8 mouse cellular contexts compared by ENCODE assay signal in the genomic region with DNA sequence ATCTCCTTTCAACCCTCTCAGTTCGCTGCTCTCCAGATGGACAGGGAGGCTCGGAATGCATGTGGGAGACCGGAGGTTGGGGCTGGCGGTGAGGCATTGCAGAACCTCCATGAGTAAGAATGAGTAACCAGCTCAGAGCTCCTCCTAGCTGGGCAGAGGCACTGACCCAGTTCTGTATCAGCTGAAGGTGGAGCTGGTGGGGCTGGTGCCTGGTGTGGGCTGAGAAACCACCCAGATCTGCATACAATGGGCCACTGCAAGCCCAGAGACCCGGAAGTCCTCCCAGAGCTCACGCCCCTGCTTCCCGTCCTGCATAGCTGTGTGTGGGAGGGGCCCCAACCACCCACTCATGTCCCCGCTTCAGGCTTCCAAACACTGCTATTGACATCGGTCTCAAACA. TPM values are rescaled to one million over a fixed set of nuclear protein-coding genes. Genes with fewer than 3 reads are reported as not detected.
A peak's percentile ranks its signal among the peaks of the same experiment; 100 is the strongest.
DNase-seq lines count a peak whose midpoint lies in the region; ATAC-seq lines count a peak whose summit lies in the region.

No protein-coding gene starts in this region.

- H3K4me1 ChIP-seq in heart, embryonic 13.5 days, result peaks cover 23% of the 10 kb centered on the region
- H3K4me1 ChIP-seq in megakaryocyte, embryonic 14.5 days, result peaks cover 88% of the 10 kb centered on the region
- H3K4me1 ChIP-seq in hindbrain, embryonic 14.5 days (replicated peaks; ENCODE audit: control insufficient read depth, insufficient read depth, low read length), result no peaks in the 10 kb centered on the region

- ATAC-seq in heart, embryonic 13.5 days (ENCODE audit: extremely low read depth, insufficient number of reproducible peaks, low FRiP score, low TSS enrichment), result peak; percentile 35; the same call in 1 of the 2 replicates
- no peak for ATAC-seq in cerebellum, adult (ENCODE audit: insufficient number of reproducible peaks, low FRiP score, low TSS enrichment)
- no peak for ATAC-seq in hindbrain, embryonic 14.5 days (ENCODE audit: low FRiP score)

- peak overlapping the region; percentile 3 for H3K4me2 ChIP-seq in heart, embryonic 13.5 days
- H3K4me2 ChIP-seq in hindbrain, embryonic 14.5 days (replicated peaks), result no peak overlapping the region

- H3K9ac ChIP-seq in heart, embryonic 13.5 days, result 0 out of 2 replicates have a peak overlapping the region, but pooled peaks have one; percentile 28
- H3K9ac ChIP-seq in hindbrain, embryonic 14.5 days, result no peak overlapping the region

- peak; percentile 58 for DNase-seq in ovary, adult 18-20 months (ENCODE audit: low spot score)
- DNase-seq in ovary, postnatal 10 days (ENCODE audit: low spot score), result no peak
- DNase-seq in adrenal gland, postnatal 10 days, result peak; percentile 66
- DNase-seq in kidney, postnatal 4 days, result peak; percentile 76 to 87
- no peak for DNase-seq in hindbrain, embryonic 14.5 days (ENCODE audit: low spot score)

- no peaks in the 10 kb centered on the region for H3K36me3 ChIP-seq in heart, embryonic 13.5 days
- peaks cover 2% of the 10 kb centered on the region for H3K36me3 ChIP-seq in megakaryocyte, embryonic 14.5 days (replicated peaks; ENCODE audit: low read length)
- H3K36me3 ChIP-seq in hindbrain, embryonic 14.5 days (replicated peaks; ENCODE audit: control insufficient read depth, insufficient read depth), result no peaks in the 10 kb centered on the region

- no peaks in the 10 kb centered on the region for H3K27me3 ChIP-seq in heart, embryonic 13.5 days (replicated peaks)
- H3K27me3 ChIP-seq in megakaryocyte, embryonic 14.5 days (replicated peaks), result no peaks in the 10 kb centered on the region
- H3K27me3 ChIP-seq in hindbrain, embryonic 14.5 days (ENCODE audit: control insufficient read depth, insufficient read depth, low read length), result no peaks in the 10 kb centered on the region

- peak overlapping the region; percentile 50 for H3K27ac ChIP-seq in heart, embryonic 13.5 days (replicated peaks)
- H3K27ac ChIP-seq in hindbrain, embryonic 14.5 days, result no peak overlapping the region

- H3K9me3 ChIP-seq in heart, embryonic 13.5 days, result no peaks in the 10 kb centered on the region
- peaks cover 5% of the 10 kb centered on the region; the same call in 1 of the 2 replicates for H3K9me3 ChIP-seq in megakaryocyte, embryonic 14.5 days
- no peaks in the 10 kb centered on the region for H3K9me3 ChIP-seq in hindbrain, embryonic 14.5 days (ENCODE audit: control insufficient read depth, low read length)

- 40% methylated on average over 9 of the region's 9 CpGs for WGBS in heart, embryonic 13.5 days
- 65% methylated on average over 9 of the region's 9 CpGs for WGBS in hindbrain, embryonic 14.5 days

- no peak overlapping the region for H3K4me3 ChIP-seq in heart, embryonic 13.5 days
- H3K4me3 ChIP-seq in megakaryocyte, embryonic 14.5 days (replicated peaks), result peak overlapping the region; percentile 25
- H3K4me3 ChIP-seq in hindbrain, embryonic 14.5 days (replicated peaks; ENCODE audit: low read length), result no peak overlapping the region

RNA-seq across cellular contexts. Expression of gene Irf2bp2, which starts 22.0 kb away (rescaled TPM):
- 100 to 1,000 TPM in 1 of 2 experiments, 10 to 100 TPM in 1; 91.0 to 110 TPM for total RNA-seq in adrenal gland, postnatal 10 days (2021)
- polyA plus RNA-seq in heart, embryonic 13.5 days (2015; fragmentation: Nextera tagmentation; extraction: Ambion mirVana), result 6.5 and 7.5 TPM in 2 replicates
- polyA plus RNA-seq in megakaryocyte, embryonic 14.5 days (2012; ENCODE audit: insufficient read depth, low replicate concordance), result 51.5 and 58.6 TPM in 2 replicates
- 7.2 and 7.4 TPM in 2 replicates for polyA plus RNA-seq in hindbrain, embryonic 14.5 days (2014; fragmentation: Nextera tagmentation; extraction: Ambion mirVana)

Comparison
In these comparisons a context has a peak if more than half of its experiments do, and no peak if none do; other contexts are left out.
1. DNase-seq: peak in ovary, adult 18-20 months (single experiment), adrenal gland, postnatal 10 days (single experiment) and kidney, postnatal 4 days (2 of 2); none in ovary, postnatal 10 days (single experiment) and hindbrain, embryonic 14.5 days (single experiment).